9 mouse cellular contexts compared by ENCODE assay signal in genomic region chr5:114921551-114922365, GRCm38 (mm10). TPM values are rescaled to one million over a fixed set of nuclear protein-coding genes. Genes with fewer than 3 reads are reported as not detected.
DNase-seq lines count a peak whose midpoint lies in the region; ATAC-seq lines count a peak whose summit lies in the region.
"Had no signal": no experiment of that assay in that cellular context is flagged by ENCODE, and none has a peak within 500 bp of the region (broad histone marks: within the 10 kb centered on the region; RNA-seq: fewer than 3 reads in every experiment).

No protein-coding gene starts in this region.

- 0 out of 2 replicates have a peak, but pooled peaks cover 2% of the 10 kb centered on the region for H3K4me1 ChIP-seq in heart, embryonic 16.5 days (ENCODE audit: control insufficient read depth, insufficient read depth, low read length)
- peaks cover 6% of the 10 kb centered on the region; the same call in 1 of the 2 replicates for H3K4me1 ChIP-seq in heart, embryonic 10.5 days

- no peak overlapping the region for H3K4me3 ChIP-seq in heart, embryonic 16.5 days (ENCODE audit: low read length)
- no peak overlapping the region for H3K4me3 ChIP-seq in heart, embryonic 10.5 days

- no peaks in the 10 kb centered on the region for H3K27me3 ChIP-seq in heart, embryonic 16.5 days (ENCODE audit: control insufficient read depth, insufficient read depth, low read length)
- H3K27me3 ChIP-seq in heart, embryonic 10.5 days (ENCODE audit: insufficient read depth, poor library complexity, severe bottlenecking), result no peaks in the 10 kb centered on the region

- no peak overlapping the region for H3K27ac ChIP-seq in heart, embryonic 16.5 days (ENCODE audit: low read length)
- H3K27ac ChIP-seq in heart, embryonic 10.5 days, result no peak overlapping the region

- 60% methylated on average over 19 of the region's 19 CpGs for WGBS in heart, embryonic 16.5 days
- 72% methylated on average over 19 of the region's 19 CpGs for WGBS in heart, embryonic 10.5 days

- H3K9me3 ChIP-seq in heart, embryonic 16.5 days (replicated peaks; ENCODE audit: control insufficient read depth, low read length), result no peaks in the 10 kb centered on the region
- H3K9me3 ChIP-seq in heart, embryonic 10.5 days, result no peaks in the 10 kb centered on the region

- H3K4me2 ChIP-seq in heart, embryonic 16.5 days (ENCODE audit: low read depth, low read length), result no peak overlapping the region

- 0 out of 2 replicates have a peak, but pooled peaks have one; percentile 28 for ATAC-seq in heart, embryonic 16.5 days (replicated peaks; ENCODE audit: extremely low read depth, insufficient read depth, low FRiP score)

- no peaks in the 10 kb centered on the region for H3K36me3 ChIP-seq in heart, embryonic 16.5 days (ENCODE audit: control insufficient read depth, insufficient read depth)
- no peaks in the 10 kb centered on the region for H3K36me3 ChIP-seq in heart, embryonic 10.5 days

- DNase-seq in heart, embryonic 10.5 days (ENCODE audit: low spot score), result no peak
- peak; percentile 42 for DNase-seq in kidney, adult 18-20 months
- DNase-seq in lung, postnatal 14 days, result peak; percentile 16
- peak; percentile 61 to 81 for DNase-seq in thymus, adult 18-20 months
- DNase-seq in right cerebral cortex, adult 2 months (ENCODE audit: low spot score in 2 of 2), result no peak
- no peak for DNase-seq in neural tube, embryonic 10.5 days (ENCODE audit: extremely low spot score, low spot score)
- DNase-seq in left cerebral cortex, adult 11 months (ENCODE audit: low spot score), result no peak

- no peak overlapping the region for H3K9ac ChIP-seq in heart, embryonic 16.5 days (ENCODE audit: low read length)

RNA-seq across cellular contexts. Expression of gene Oasl1, which starts 1.3 kb away (rescaled TPM):
- polyA plus RNA-seq in heart, embryonic 16.5 days (2015; fragmentation: Nextera tagmentation; extraction: Ambion mirVana), result 0.89 and 1.4 TPM in 2 replicates
- 0.31 TPM in 1 of 2 replicates, not detected in the other for polyA plus RNA-seq in heart, embryonic 10.5 days (2016; fragmentation: Nextera tagmentation; extraction: Ambion mirVana)

RNA-seq across cellular contexts. Expression of gene 2210016L21Rik, which starts 20.2 kb away (rescaled TPM):
- polyA plus RNA-seq in heart, embryonic 16.5 days (2015; fragmentation: Nextera tagmentation; extraction: Ambion mirVana), result 32.6 and 37.1 TPM in 2 replicates
- 30.1 and 33.0 TPM in 2 replicates for polyA plus RNA-seq in heart, embryonic 10.5 days (2016; fragmentation: Nextera tagmentation; extraction: Ambion mirVana)

RNA-seq across cellular contexts. Expression of gene Oasl2, which starts 25.0 kb away (rescaled TPM):
- 15.4 and 26.9 TPM in 2 replicates for polyA plus RNA-seq in heart, embryonic 16.5 days (2015; fragmentation: Nextera tagmentation; extraction: Ambion mirVana)
- polyA plus RNA-seq in heart, embryonic 10.5 days (2016; fragmentation: Nextera tagmentation; extraction: Ambion mirVana), result 1.1 and 1.7 TPM in 2 replicates

RNA-seq across cellular contexts. Expression of gene Hnf1a, which starts 49.1 kb away (rescaled TPM):
- polyA plus RNA-seq in heart, embryonic 16.5 days (2015; fragmentation: Nextera tagmentation; extraction: Ambion mirVana), result 0.22 and 0.46 TPM in 2 replicates
- 0.11 and 1.9 TPM in 2 replicates for polyA plus RNA-seq in heart, embryonic 10.5 days (2016; fragmentation: Nextera tagmentation; extraction: Ambion mirVana)
- polyA plus RNA-seq: myocyte had no signal

Comparison
In these comparisons a context has a peak if more than half of its experiments do, and no peak if none do; other contexts are left out.
1. DNase-seq: peak in kidney, adult 18-20 months (single experiment), lung, postnatal 14 days (single experiment) and thymus, adult 18-20 months (2 of 2); none in heart, embryonic 10.5 days (single experiment), right cerebral cortex, adult 2 months (0 of 2), neural tube, embryonic 10.5 days (single experiment) and left cerebral cortex, adult 11 months (single experiment).